Mouse (Mus musculus) B cell, adult 62 days (primary cell): Measurements from ENCODE around the gene Mapk13. TPM values are rescaled to one million over a fixed set of nuclear protein-coding genes. Genes with fewer than 3 reads are reported as not detected.

Source experiments
- total RNA-seq: library from RNA; stranded (reverse); gene quantifications from 4 replicates; pipeline ENCODE4 v1.2.4, GENCODE M21; 2023

Gene Mapk13
- total RNA-seq: 0.78 TPM in 1 of 4 replicates, not detected in the others

GRCm38 (mm10) chr17:28769121-28769874, at the start of gene Mapk13:
TSS of gene Mapk13 (plus strand) at chr17:28769297.

GRCm38 (mm10) chr17:28725783-28726182, 43.3 kb upstream of the Mapk13 start, which contains the start of gene AC170998.1:
TSS of gene AC170998.1 (plus strand) at chr17:28726083.

GRCm38 (mm10) chr17:28800671-28801412, 31.7 kb downstream of the Mapk13 start, which contains the start of gene Brpf3:
TSS of gene Brpf3 (plus strand) at chr17:28801090.

Other genes starting within 250 kb of the Mapk13 start
- 0.49 TPM in 1 of 4 replicates, not detected in the others for gene Armc12, start 238.5 kb upstream of the Mapk13 start, total RNA-seq
- not detected in 4 replicates for gene Clpsl2, start 219.9 kb upstream of the Mapk13 start, total RNA-seq
- not detected in 4 replicates for gene Clps, start 208.5 kb upstream of the Mapk13 start, total RNA-seq
- not detected in 4 replicates for gene Lhfpl5, start 193.7 kb upstream of the Mapk13 start, total RNA-seq
- gene Srpk1, start 146.6 kb upstream of the Mapk13 start, total RNA-seq: 98.1 to 115 TPM (median 107 TPM) in 4 replicates
- 1.6 to 1.9 TPM (median 1.8 TPM) in 4 replicates for gene Slc26a8, start 79.1 kb upstream of the Mapk13 start, total RNA-seq
- 99.8 to 110 TPM (median 102 TPM) in 4 replicates for gene Mapk14, start 78.0 kb upstream of the Mapk13 start, total RNA-seq
- 7.3 to 8.5 TPM (median 7.7 TPM) in 4 replicates for gene AC170998.1, start 43.2 kb upstream of the Mapk13 start, total RNA-seq
- 57.6 to 84.2 TPM (median 60.5 TPM) in 4 replicates for gene Brpf3, start 31.8 kb downstream of the Mapk13 start, total RNA-seq
- gene Pnpla1, start 89.1 kb downstream of the Mapk13 start, total RNA-seq: 0.12 to 0.18 TPM in 2 of 4 replicates, not detected in the others
- gene 4930539E08Rik, start 146.0 kb downstream of the Mapk13 start, total RNA-seq: 0.23 to 0.57 TPM in 2 of 4 replicates, not detected in the others
- gene Pxt1, start 174.5 kb downstream of the Mapk13 start, total RNA-seq: not detected in 4 replicates
- 64.8 to 83.2 TPM (median 78.0 TPM) in 4 replicates for gene Kctd20, start 182.7 kb downstream of the Mapk13 start, total RNA-seq
- 164 to 178 TPM (median 168 TPM) in 4 replicates for gene Stk38, start 238.7 kb downstream of the Mapk13 start, total RNA-seq